Mouse (Mus musculus) embryonic facial prominence, embryonic 13.5 days (tissue): Measurements from ENCODE around the gene Crcp. TPM values are rescaled to one million over a fixed set of nuclear protein-coding genes. Genes with fewer than 3 reads are reported as not detected.

Experiments used
- ATAC-seq: fragments of 200-750 bp; cut with Nextera tagmentation; 2 replicates; pipeline ENCODE4 v1.8.0; 2017; ENCODE audit warnings: low read depth; ENCODE audit not compliant: insufficient number of reproducible peaks, insufficient read depth, low FRiP score, low TSS enrichment
- H3K27ac ChIP-seq: fragments of 300-500 bp; sonication (generic); 2 replicates; pipeline ENCODE4 v1.5.1; 2015; ENCODE audit warnings: moderate library complexity, mild to moderate bottlenecking, inconsistent platforms
- H3K27me3 ChIP-seq: fragments of 300-500 bp; sonication (generic); 2 replicates; pipeline ENCODE4 v1.6.1; 2015; ENCODE audit warnings: mild to moderate bottlenecking, inconsistent platforms
- H3K36me3 ChIP-seq: fragments of 300-500 bp; sonication (generic); 2 replicates; pipeline ENCODE4 v1.6.1; 2015; ENCODE audit warnings: mild to moderate bottlenecking, inconsistent platforms
- H3K4me1 ChIP-seq: fragments of 300-500 bp; sonication (generic); 2 replicates; pipeline ENCODE4 v1.6.1; 2015; ENCODE audit warnings: inconsistent platforms
- H3K4me2 ChIP-seq: fragments of 300-500 bp; sonication (generic); 2 replicates; pipeline ENCODE4 v1.6.1; 2015; ENCODE audit warnings: moderate library complexity, mild to moderate bottlenecking, inconsistent platforms
- H3K4me3 ChIP-seq: fragments of 300-500 bp; sonication (generic); 2 replicates; pipeline ENCODE4 v1.5.1; 2015; ENCODE audit warnings: mild to moderate bottlenecking, inconsistent platforms
- H3K9ac ChIP-seq: fragments of 300-500 bp; sonication (generic); 2 replicates; pipeline ENCODE4 v1.6.1; 2015; ENCODE audit warnings: mild to moderate bottlenecking, inconsistent platforms
- H3K9me3 ChIP-seq: fragments of 300-500 bp; sonication (generic); 2 replicates; pipeline ENCODE4 v1.6.1; 2016; ENCODE audit warnings: inconsistent platforms
- WGBS: fragments of 180-500 bp; shearing (Covaris S2); methylation state at CpG from one replicate; pipeline ENCODE4 v1.1.7; 2015; ENCODE audit warnings: mixed read lengths; 5-methylcytosine and 5-hydroxymethylcytosine counted together
- polyA plus RNA-seq: library from polyadenylated mRNA; unstranded; fragments of >200 nt; fragmentation: Nextera tagmentation; extraction: Ambion mirVana; gene quantifications from 2 replicates; pipeline ENCODE4 v1.2.1, GENCODE M21; 2015

Gene Crcp
- polyA plus RNA-seq, 1 experiment from 2014 or later, result 47.1 TPM

GRCm38 (mm10) chr5:130003229-130003628 is 25.9 kb upstream of the Crcp start:
- H3K27ac ChIP-seq, result no peak overlapping the region; the same call in 1 of the 2 replicates
- peaks cover 16% of the 10 kb centered on the region for H3K4me1 ChIP-seq
- 54% methylated on average over 7 of the region's 7 CpGs for WGBS
- no peaks in the 10 kb centered on the region for H3K27me3 ChIP-seq
- ATAC-seq, result no peak
- peak overlapping the region; percentile 67 for H3K4me3 ChIP-seq
- H3K9ac ChIP-seq, result peak overlapping the region; percentile 82
- no peaks in the 10 kb centered on the region; the same call in none of the 2 replicates for H3K9me3 ChIP-seq
- H3K4me2 ChIP-seq, result peak overlapping the region; percentile 82
- H3K36me3 ChIP-seq, result no peaks in the 10 kb centered on the region; the same call in 1 of the 2 replicates

GRCm38 (mm10) chr5:130007344-130007743 is 21.7 kb upstream of the Crcp start:
- Histone ChIP-seq H3K4me3 (no peak overlapping the region), H3K4me2 (no peak overlapping the region), H3K9me3 (peaks cover 10% of the 10 kb centered on the region), H3K36me3 (peaks cover 15% of the 10 kb centered on the region), H3K4me1 (peaks cover 7% of the 10 kb centered on the region), H3K27me3 (no peaks in the 10 kb centered on the region), H3K9ac (no peak overlapping the region), H3K27ac (no peak overlapping the region)
- WGBS, result 88% methylated on average over 1 of the region's 1 CpGs
- no peak for ATAC-seq

GRCm38 (mm10) chr5:130008034-130008590 is 21.0 kb upstream of the Crcp start:
- Histone ChIP-seq H3K36me3 (peaks cover 22% of the 10 kb centered on the region), H3K27me3 (no peaks in the 10 kb centered on the region), H3K9me3 (peaks cover 10% of the 10 kb centered on the region), H3K4me1 (peaks cover 2% of the 10 kb centered on the region), H3K9ac (no peak overlapping the region), H3K4me2 (no peak overlapping the region), H3K4me3 (no peak overlapping the region), H3K27ac (no peak overlapping the region)
- WGBS, result 88% methylated on average over 6 of the region's 6 CpGs
- ATAC-seq, result no peak

- peaks cover 26% of the 10 kb centered on the region for H3K36me3 ChIP-seq
- 95% methylated on average over 4 of the region's 4 CpGs for WGBS
- H3K4me3 ChIP-seq, result no peak overlapping the region
- no peak overlapping the region for H3K4me2 ChIP-seq
- no peaks in the 10 kb centered on the region for H3K27me3 ChIP-seq
- ATAC-seq, result no peak
- H3K27ac ChIP-seq, result no peak overlapping the region
- no peaks in the 10 kb centered on the region for H3K4me1 ChIP-seq
- peaks cover 10% of the 10 kb centered on the region for H3K9me3 ChIP-seq
- H3K9ac ChIP-seq, result no peak overlapping the region
Measured at GRCm38 (mm10) chr5:130009784-130010183, 19.3 kb upstream of the Crcp start.

- no peak overlapping the region for H3K4me3 ChIP-seq
- no peak overlapping the region for H3K27ac ChIP-seq
- no peak overlapping the region for H3K9ac ChIP-seq
- no peaks in the 10 kb centered on the region for H3K27me3 ChIP-seq
- peaks cover 37% of the 10 kb centered on the region for H3K36me3 ChIP-seq
- peaks cover 10% of the 10 kb centered on the region for H3K9me3 ChIP-seq
- H3K4me2 ChIP-seq, result no peak overlapping the region
- WGBS, result 94% methylated on average over 5 of the region's 5 CpGs
- no peaks in the 10 kb centered on the region for H3K4me1 ChIP-seq
- no peak for ATAC-seq
Measured at GRCm38 (mm10) chr5:130010961-130011360, 18.1 kb upstream of the Crcp start.

GRCm38 (mm10) chr5:130015104-130015503 is 14.0 kb upstream of the Crcp start:
- WGBS, result 98% methylated on average over 3 of the region's 3 CpGs
- no peak overlapping the region for H3K27ac ChIP-seq
- peaks cover 10% of the 10 kb centered on the region for H3K9me3 ChIP-seq
- no peaks in the 10 kb centered on the region for H3K27me3 ChIP-seq
- H3K4me2 ChIP-seq, result no peak overlapping the region
- ATAC-seq, result no peak
- H3K4me3 ChIP-seq, result no peak overlapping the region
- peaks cover 45% of the 10 kb centered on the region for H3K36me3 ChIP-seq
- H3K4me1 ChIP-seq, result no peaks in the 10 kb centered on the region
- no peak overlapping the region for H3K9ac ChIP-seq

- no peaks in the 10 kb centered on the region for H3K27me3 ChIP-seq
- no peak overlapping the region for H3K4me2 ChIP-seq
- H3K4me1 ChIP-seq, result peaks cover 19% of the 10 kb centered on the region
- no peak overlapping the region for H3K4me3 ChIP-seq
- H3K9me3 ChIP-seq, result no peaks in the 10 kb centered on the region
- peaks cover 22% of the 10 kb centered on the region for H3K36me3 ChIP-seq
- no peak overlapping the region for H3K27ac ChIP-seq
- 70% methylated on average over 8 of the region's 8 CpGs for WGBS
- no peak for ATAC-seq
- no peak overlapping the region for H3K9ac ChIP-seq
Measured at GRCm38 (mm10) chr5:130019461-130019860, 9.6 kb upstream of the Crcp start.

GRCm38 (mm10) chr5:130021361-130021966 is 7.6 kb upstream of the Crcp start:
- no peak for ATAC-seq
- Histone ChIP-seq H3K36me3 (peaks cover 6% of the 10 kb centered on the region; the same call in 1 of the 2 replicates), H3K4me2 (no peak overlapping the region), H3K9ac (peak overlapping the region; percentile 11; the same call in 1 of the 2 replicates), H3K27ac (no peak overlapping the region), H3K27me3 (no peaks in the 10 kb centered on the region), H3K4me3 (no peak overlapping the region), H3K4me1 (peaks cover 19% of the 10 kb centered on the region), H3K9me3 (no peaks in the 10 kb centered on the region)
- WGBS, result 43% methylated on average over 5 of the region's 5 CpGs

GRCm38 (mm10) chr5:130022366-130022765 is 6.7 kb upstream of the Crcp start:
- no peak overlapping the region for H3K9ac ChIP-seq
- 48% methylated on average over 7 of the region's 7 CpGs for WGBS

GRCm38 (mm10) chr5:130023067-130023766 is 5.9 kb upstream of the Crcp start:
- no peaks in the 10 kb centered on the region for H3K9me3 ChIP-seq
- peak overlapping the region; percentile 63 for H3K4me3 ChIP-seq
- H3K9ac ChIP-seq, result no peak overlapping the region
- peaks cover 3% of the 10 kb centered on the region; the same call in 1 of the 2 replicates for H3K36me3 ChIP-seq
- peak overlapping the region; percentile 91 for H3K4me2 ChIP-seq
- H3K27ac ChIP-seq, result no peak overlapping the region
- 40% methylated on average over 12 of the region's 12 CpGs for WGBS
- H3K27me3 ChIP-seq, result no peaks in the 10 kb centered on the region
- ATAC-seq, result no peak
- H3K4me1 ChIP-seq, result peaks cover 19% of the 10 kb centered on the region

More at GRCm38 (mm10) chr5:130022366-130022765, 6.7 kb upstream of the Crcp start:
- peaks cover 19% of the 10 kb centered on the region for H3K4me1 ChIP-seq
- no peaks in the 10 kb centered on the region for H3K27me3 ChIP-seq
- H3K4me2 ChIP-seq, result no peak overlapping the region
- H3K36me3 ChIP-seq, result peaks cover 6% of the 10 kb centered on the region; the same call in 1 of the 2 replicates
- H3K9me3 ChIP-seq, result no peaks in the 10 kb centered on the region
- H3K4me3 ChIP-seq, result no peak overlapping the region
- H3K27ac ChIP-seq, result no peak overlapping the region
- ATAC-seq, result no peak

GRCm38 (mm10) chr5:130023767-130024539 is 5.1 kb upstream of the Crcp start:
- under 1% methylated on average over 32 of the region's 32 CpGs for WGBS
- H3K4me3 ChIP-seq, result peak overlapping the region; percentile 63
- peak overlapping the region; percentile 72 for H3K9ac ChIP-seq
- no peaks in the 10 kb centered on the region for H3K36me3 ChIP-seq
- no peaks in the 10 kb centered on the region for H3K27me3 ChIP-seq
- ATAC-seq, result peak; percentile 78
- peaks cover 19% of the 10 kb centered on the region for H3K4me1 ChIP-seq
- peak overlapping the region; percentile 91 for H3K4me2 ChIP-seq
- peak overlapping the region; percentile 76 for H3K27ac ChIP-seq
- H3K9me3 ChIP-seq, result no peaks in the 10 kb centered on the region
